Mouse (Mus musculus) liver, adult 2 months (tissue): ENCODE results near the gene St6galnac3.

Experiments
- CTCF ChIP-seq: fragments of 200-500 bp; IDR thresholded peaks from 2 replicates; pipeline ENCODE4 v1.5.1; 2011; ENCODE audit warnings: low read depth, low read length, control low read depth
- POLR2A ChIP-seq: fragments of 200-500 bp; IDR thresholded peaks from 2 replicates; pipeline ENCODE4 v1.6.1; 2011; ENCODE audit warnings: low read length, control low read depth; ENCODE audit not compliant: insufficient read depth; ENCODE audit errors: extremely low read depth

DNA sequence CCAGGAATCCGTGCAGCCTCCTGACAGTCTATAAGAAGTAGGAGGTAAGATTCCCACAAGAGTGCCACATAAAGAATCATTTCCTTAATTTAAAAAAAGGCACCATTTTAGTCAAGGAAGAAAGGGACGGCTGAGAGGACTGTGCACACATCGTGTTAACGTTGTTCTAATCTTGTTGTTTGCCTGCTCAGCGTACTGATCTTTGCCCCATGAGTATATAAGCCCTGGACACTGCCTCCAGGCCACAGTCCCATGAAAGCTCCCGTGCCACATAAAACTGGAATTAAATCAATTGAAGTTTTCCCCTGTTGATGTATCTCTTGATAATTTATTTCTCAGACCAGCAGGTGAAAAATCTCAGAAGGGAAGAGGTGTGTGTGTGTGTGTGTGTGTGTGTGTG is 195.8 kb downstream of the St6galnac3 start:
- TF ChIP-seq CTCF (no peak), POLR2A (no peak)
